In genomic region chr17:51191381-51191780, GRCm38 (mm10) we compare ENCODE assay signal across 26 mouse cellular contexts.
"Had no signal": no experiment of that assay in that cellular context is flagged by ENCODE, and none has a peak within 500 bp of the region (broad histone marks: within the 10 kb centered on the region; RNA-seq: fewer than 3 reads in every experiment).

No protein-coding gene starts in this region.

- H3K9me3 ChIP-seq: embryonic facial prominence, embryonic 10.5 days; embryonic facial prominence, embryonic 12.5 days; embryonic facial prominence, embryonic 13.5 days; embryonic facial prominence, embryonic 15.5 days; forebrain, embryonic 10.5 days; forebrain, embryonic 12.5 days; forebrain, embryonic 13.5 days; forebrain, embryonic 15.5 days; heart, embryonic 10.5 days had no signal

- H3K27ac ChIP-seq: embryonic facial prominence, embryonic 10.5 days; embryonic facial prominence, embryonic 12.5 days; embryonic facial prominence, embryonic 13.5 days; embryonic facial prominence, embryonic 15.5 days; forebrain, embryonic 10.5 days; forebrain, embryonic 12.5 days; forebrain, embryonic 13.5 days; forebrain, embryonic 15.5 days; gastrocnemius, adult 2 months; heart, adult 2 months; heart, embryonic 10.5 days had no signal

- ATAC-seq: forebrain, embryonic 13.5 days; forebrain, embryonic 14.5 days; forebrain, embryonic 15.5 days; forebrain, embryonic 16.5 days; forebrain, postnatal 0 days had no signal

- H3K27me3 ChIP-seq: embryonic facial prominence, embryonic 12.5 days; embryonic facial prominence, embryonic 13.5 days; embryonic facial prominence, embryonic 15.5 days; forebrain, embryonic 12.5 days; forebrain, embryonic 13.5 days; forebrain, embryonic 15.5 days had no signal

- DNase-seq: cerebellum, postnatal 10 days; cerebellum, postnatal 14 days; cerebellum, postnatal 25 days; cerebellum, postnatal 36 days; embryo, embryonic 11 days; forebrain, postnatal 0 days; gastrocnemius, adult 2 months; gastrocnemius, postnatal 10 days; gastrocnemius, postnatal 14 days; gastrocnemius, postnatal 25 days; gastrocnemius, postnatal 36 days; heart, adult 11 months; heart, adult 18-20 months; heart, adult 2 months had no signal

- H3K4me1 ChIP-seq: embryonic facial prominence, embryonic 10.5 days; embryonic facial prominence, embryonic 12.5 days; embryonic facial prominence, embryonic 13.5 days; embryonic facial prominence, embryonic 15.5 days; forebrain, embryonic 10.5 days; forebrain, embryonic 12.5 days; forebrain, embryonic 13.5 days; forebrain, embryonic 15.5 days; heart, embryonic 10.5 days had no signal

- H3K4me2 ChIP-seq: embryonic facial prominence, embryonic 12.5 days; embryonic facial prominence, embryonic 13.5 days; embryonic facial prominence, embryonic 15.5 days; forebrain, embryonic 12.5 days; forebrain, embryonic 13.5 days; forebrain, embryonic 15.5 days had no signal

- H3K4me3 ChIP-seq: embryonic facial prominence, embryonic 10.5 days; embryonic facial prominence, embryonic 12.5 days; embryonic facial prominence, embryonic 13.5 days; embryonic facial prominence, embryonic 15.5 days; erythroblast, embryonic 14.5 days; forebrain, embryonic 10.5 days; forebrain, embryonic 12.5 days; forebrain, embryonic 13.5 days; forebrain, embryonic 15.5 days; gastrocnemius, adult 2 months; heart, adult 2 months; heart, embryonic 10.5 days had no signal

- H3K36me3 ChIP-seq: embryonic facial prominence, embryonic 10.5 days; embryonic facial prominence, embryonic 12.5 days; embryonic facial prominence, embryonic 13.5 days; embryonic facial prominence, embryonic 15.5 days; forebrain, embryonic 10.5 days; forebrain, embryonic 12.5 days; forebrain, embryonic 15.5 days; heart, embryonic 10.5 days had no signal

- H3K9ac ChIP-seq: embryonic facial prominence, embryonic 12.5 days; embryonic facial prominence, embryonic 13.5 days; embryonic facial prominence, embryonic 15.5 days; forebrain, embryonic 12.5 days; forebrain, embryonic 13.5 days; forebrain, embryonic 15.5 days; forebrain, postnatal 0 days had no signal
